Mouse (Mus musculus) heart, adult 2 months (tissue): Measurements from ENCODE around the gene Gucd1. TPM values are rescaled to one million over a fixed set of nuclear protein-coding genes. Genes with fewer than 3 reads are reported as not detected.

Source experiments
- DNase-seq, 2 experiments: peaks; one replicate each; pipeline ENCODE4 v3.0.0; 2021
- H3K27ac ChIP-seq: fragments of 200-600 bp; 2 replicates; pipeline ENCODE4 v1.8.1; 2022
- H3K27me3 ChIP-seq: fragments of 200-500 bp; 2 replicates; pipeline ENCODE4 v1.6.1; 2012; ENCODE audit warnings: mild to moderate bottlenecking, low read length, inconsistent platforms, mixed read lengths; ENCODE audit not compliant: control insufficient read depth, insufficient read depth
- H3K36me3 ChIP-seq: fragments of 200-500 bp; 2 replicates; pipeline ENCODE4 v1.6.1; 2012; ENCODE audit warnings: low read length, inconsistent platforms; ENCODE audit not compliant: control insufficient read depth, insufficient read depth
- H3K4me1 ChIP-seq: fragments of 200-500 bp; 2 replicates; pipeline ENCODE4 v1.6.1; 2011; ENCODE audit warnings: low read length; ENCODE audit not compliant: control insufficient read depth, insufficient read depth
- H3K4me3 ChIP-seq: fragments of 200-600 bp; 2 replicates; pipeline ENCODE4 v1.8.1; 2022
- H3K79me2 ChIP-seq: fragments of 200-500 bp; replicated peaks from 2 replicates; pipeline ENCODE4 v1.6.1; 2012; ENCODE audit warnings: mild to moderate bottlenecking, inconsistent platforms, low read length, moderate library complexity, mixed read lengths; ENCODE audit not compliant: control insufficient read depth, insufficient read depth
- H3K9ac ChIP-seq: fragments of 200-500 bp; 2 replicates; pipeline ENCODE4 v1.6.1; 2012; ENCODE audit warnings: low read depth, mild to moderate bottlenecking, control low read depth, inconsistent platforms, low read length, mixed read lengths
- CTCF ChIP-seq: fragments of 200-600 bp; IDR thresholded peaks from 2 replicates; pipeline ENCODE4 v1.8.1; 2022; ENCODE audit warnings: antibody characterized with exemption, mild to moderate bottlenecking, moderate library complexity
- EP300 ChIP-seq: fragments of 200-500 bp; IDR thresholded peaks from 2 replicates; pipeline ENCODE4 v1.6.1; 2011; ENCODE audit warnings: low read depth, low read length, control low read depth; ENCODE audit not compliant: insufficient read depth
- POLR2A ChIP-seq: fragments of 200-500 bp; IDR thresholded peaks from 2 replicates; pipeline ENCODE4 v1.6.1; 2011; ENCODE audit warnings: mild to moderate bottlenecking, low read depth, low read length, control low read depth; ENCODE audit not compliant: insufficient read depth
- WGBS: fragments of 180-500 bp; shearing (Covaris S2); methylation state at CpG from one replicate; pipeline ENCODE4 v1.1.7; 2018; 5-methylcytosine and 5-hydroxymethylcytosine counted together
- intact Hi-C: fragments of 180-260 bp; cut with DNase I; formaldehyde crosslinking; loops from one replicate; pipeline ENCODE4 v1.15.1; 2025
- polyA plus RNA-seq: library from polyadenylated mRNA; depleted of rRNA; stranded (reverse); fragments of >200 nt; gene quantifications from 2 replicates; pipeline ENCODE4 v1.2.3, GENCODE M21; 2012
- total RNA-seq, 2 experiments: library from RNA; stranded (reverse); gene quantifications; 2 replicates each; pipeline ENCODE4 v1.2.3; 2021

Gene Gucd1
- total and polyA plus RNA-seq, 3 experiments = 33.2 to 44.7 (median 37.7) TPM

GRCm38 (mm10) chr10:75495921-75496320 is 21.9 kb downstream of the Gucd1 start:
- peaks cover 1% of the 10 kb centered on the region; the same call in 1 of the 2 replicates for H3K4me1 ChIP-seq
- no peak for DNase-seq
- intact Hi-C loops = no loop called here
- H3K79me2 ChIP-seq = no peaks in the 10 kb centered on the region
- H3K4me3 ChIP-seq = no peak overlapping the region
- no peak for TF ChIP-seq EP300
- TF ChIP-seq CTCF = no peak
- TF ChIP-seq POLR2A = no peak
- H3K9ac ChIP-seq = no peak overlapping the region
- H3K27ac ChIP-seq = peak overlapping the region; percentile 84
- no peaks in the 10 kb centered on the region for H3K36me3 ChIP-seq
- H3K27me3 ChIP-seq = no peaks in the 10 kb centered on the region

DNA sequence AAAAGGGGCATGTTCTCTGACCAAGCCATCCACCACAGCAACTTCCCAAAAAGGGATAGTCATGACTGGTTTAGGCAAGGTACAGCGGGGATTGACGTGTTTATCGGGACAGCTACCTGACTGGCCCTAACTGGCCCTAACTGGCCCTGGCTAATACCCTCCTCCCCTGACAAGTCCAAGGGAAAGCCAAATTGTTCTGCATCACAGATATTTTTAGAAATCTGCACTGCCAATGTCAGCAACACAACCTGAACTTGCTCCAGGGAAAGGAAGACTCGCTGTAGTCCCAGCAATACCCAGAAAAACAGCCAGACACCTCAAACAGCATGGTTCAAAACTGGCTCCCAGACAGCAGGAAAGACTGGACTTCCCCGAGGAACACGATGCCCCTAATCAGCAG is 22.5 kb downstream of the Gucd1 start:
- Histone ChIP-seq H3K27ac (peak overlapping the region; percentile 84), H3K79me2 (no peaks in the 10 kb centered on the region), H3K4me3 (no peak overlapping the region), H3K9ac (peak overlapping the region; percentile 56; the same call in 1 of the 2 replicates), H3K27me3 (no peaks in the 10 kb centered on the region), H3K36me3 (no peaks in the 10 kb centered on the region), H3K4me1 (peaks cover 1% of the 10 kb centered on the region; the same call in 1 of the 2 replicates)
- TF ChIP-seq POLR2A (peak; percentile 32; the same call in 1 of the 2 replicates), EP300 (no peak), CTCF (no peak)
- WGBS = 23% methylated on average over 6 of the region's 6 CpGs
- DNase-seq = peak in 1 of 2 experiments; percentile 51
- intact Hi-C loops = no loop called here

DNA sequence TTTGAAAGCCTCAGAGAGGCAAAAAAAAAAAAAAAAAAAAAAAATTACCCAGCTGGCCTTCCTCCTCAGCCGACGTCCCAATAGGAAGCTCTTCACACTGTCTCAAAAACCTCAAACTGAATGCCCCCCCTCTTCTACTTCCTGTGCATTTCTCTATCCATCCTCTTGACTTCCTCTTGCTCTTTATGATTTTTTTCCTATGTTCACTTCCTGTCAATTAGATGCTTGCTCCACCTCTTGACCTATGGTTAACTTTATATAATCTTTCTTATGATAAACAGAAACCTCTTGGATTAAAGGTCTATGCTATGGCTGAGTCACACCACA is 25.9 kb downstream of the Gucd1 start:
- no peaks in the 10 kb centered on the region for H3K27me3 ChIP-seq
- H3K4me3 ChIP-seq = no peak overlapping the region
- H3K36me3 ChIP-seq = no peaks in the 10 kb centered on the region
- H3K79me2 ChIP-seq = no peaks in the 10 kb centered on the region
- H3K27ac ChIP-seq = no peak overlapping the region
- TF ChIP-seq POLR2A (no peak), CTCF (no peak), EP300 (no peak)
- DNase-seq = no peak
- WGBS = 17% methylated on average over 2 of the region's 2 CpGs
- no peak overlapping the region for H3K9ac ChIP-seq
- intact Hi-C loops = no loop called here
- H3K4me1 ChIP-seq = peaks cover 1% of the 10 kb centered on the region; the same call in 1 of the 2 replicates

DNA sequence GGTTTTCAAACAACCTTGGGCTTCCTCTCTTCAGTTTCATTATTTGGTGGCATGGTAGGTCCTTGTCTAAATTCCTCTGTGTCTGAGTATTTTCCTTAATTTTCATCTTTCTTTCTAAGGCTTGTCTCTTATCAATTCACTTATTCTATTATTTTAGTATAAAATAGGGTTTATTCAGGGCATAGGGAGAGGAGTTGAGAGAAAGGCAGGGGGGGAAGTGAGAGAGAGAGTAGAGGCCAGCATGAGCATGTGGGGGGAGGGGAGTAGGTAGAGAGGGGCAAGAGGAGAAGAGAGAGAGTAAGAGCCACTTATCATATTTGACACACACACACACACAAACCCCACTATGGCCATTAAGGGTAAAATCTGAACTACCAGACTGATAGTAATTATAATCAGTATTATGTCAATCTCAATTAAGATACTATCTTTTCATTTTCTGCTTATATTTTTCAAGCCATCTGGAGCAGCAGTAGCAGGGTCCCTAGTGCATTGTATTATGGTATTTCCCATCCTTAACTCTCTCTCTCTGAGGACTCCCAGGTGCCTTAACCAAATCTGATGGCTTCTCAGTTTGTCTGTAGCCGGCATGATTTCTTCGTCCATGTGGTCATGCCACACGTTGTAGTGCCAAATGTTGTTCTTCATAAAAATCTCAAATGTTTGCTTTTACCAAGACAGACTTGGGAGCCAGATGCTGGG is 26.4 kb downstream of the Gucd1 start:
- intact Hi-C loops = no loop called here
- DNase-seq = no peak
- no peak overlapping the region for H3K27ac ChIP-seq
- no peaks in the 10 kb centered on the region for H3K36me3 ChIP-seq
- H3K4me3 ChIP-seq = no peak overlapping the region
- no peak for TF ChIP-seq EP300
- no peak for TF ChIP-seq POLR2A
- TF ChIP-seq CTCF = no peak
- WGBS = 80% methylated on average over 3 of the region's 3 CpGs
- peaks cover 1% of the 10 kb centered on the region; the same call in 1 of the 2 replicates for H3K4me1 ChIP-seq
- no peaks in the 10 kb centered on the region for H3K79me2 ChIP-seq
- H3K9ac ChIP-seq = no peak overlapping the region
- H3K27me3 ChIP-seq = no peaks in the 10 kb centered on the region

GRCm38 (mm10) chr10:75490731-75491130 is 27.0 kb downstream of the Gucd1 start:
- Histone ChIP-seq H3K4me1 (peaks cover 1% of the 10 kb centered on the region; the same call in 1 of the 2 replicates), H3K9ac (no peak overlapping the region), H3K4me3 (no peak overlapping the region), H3K36me3 (no peaks in the 10 kb centered on the region), H3K27me3 (no peaks in the 10 kb centered on the region), H3K79me2 (no peaks in the 10 kb centered on the region), H3K27ac (no peak overlapping the region)
- TF ChIP-seq EP300 (no peak), POLR2A (no peak), CTCF (no peak)
- intact Hi-C loops = no loop called here
- no peak for DNase-seq
- WGBS = 75% methylated on average over 2 of the region's 2 CpGs

- H3K27ac ChIP-seq = no peak overlapping the region
- no peak for TF ChIP-seq CTCF
- no peak for TF ChIP-seq POLR2A
- TF ChIP-seq EP300 = no peak
These were observed 28.2 kb downstream of the Gucd1 start for GRCm38 (mm10) chr10:75489522-75489921.

More at GRCm38 (mm10) chr10:75489522-75489921, 28.2 kb downstream of the Gucd1 start:
- Histone ChIP-seq H3K4me3 (no peak overlapping the region), H3K4me1 (no peaks in the 10 kb centered on the region), H3K27me3 (no peaks in the 10 kb centered on the region), H3K36me3 (no peaks in the 10 kb centered on the region), H3K9ac (no peak overlapping the region), H3K79me2 (no peaks in the 10 kb centered on the region)
- no peak for DNase-seq
- intact Hi-C loops = loop anchor here (5.0 kb wide), 2 partner anchors 172 to 212 kb away; partner anchors contain the start of gene Adora2a
- 43% methylated on average over 2 of the region's 2 CpGs for WGBS
